Mouse (Mus musculus) small intestine, adult 2 months (tissue): ENCODE measurements around the gene Maml2.

Source experiments
- CTCF ChIP-seq: fragments of 200-500 bp; IDR thresholded peaks from 2 replicates; pipeline ENCODE4 v1.5.1; 2012; ENCODE audit warnings: low read depth, mild to moderate bottlenecking, control low read depth, inconsistent platforms, low read length, moderate library complexity, mixed read lengths; ENCODE audit not compliant: insufficient replicate concordance, insufficient read length; ENCODE audit errors: extremely low read depth
- POLR2A ChIP-seq: fragments of 200-500 bp; IDR thresholded peaks from 2 replicates; pipeline ENCODE4 v1.6.1; 2012; ENCODE audit warnings: low read depth, mild to moderate bottlenecking, control low read depth, inconsistent platforms, low read length, moderate library complexity

GRCm38 (mm10) chr9:13588786-13589185, 291.0 kb downstream of the Maml2 start:
- peak; percentile 9; the same call in 1 of the 2 replicates for TF ChIP-seq CTCF
- TF ChIP-seq POLR2A: no peak
